Mouse (Mus musculus) liver, postnatal 0 days (tissue): ENCODE data around the gene Vamp8.

Source experiments
- CTCF ChIP-seq: sonication (generic); IDR thresholded peaks from 2 replicates; pipeline ENCODE4 v1.5.1; 2016; ENCODE audit warnings: antibody characterized with exemption, low read depth
- EP300 ChIP-seq: IDR thresholded peaks from 2 replicates; pipeline ENCODE4 v1.6.1; 2016; ENCODE audit warnings: antibody characterized with exemption, low read depth, mild to moderate bottlenecking

DNA sequence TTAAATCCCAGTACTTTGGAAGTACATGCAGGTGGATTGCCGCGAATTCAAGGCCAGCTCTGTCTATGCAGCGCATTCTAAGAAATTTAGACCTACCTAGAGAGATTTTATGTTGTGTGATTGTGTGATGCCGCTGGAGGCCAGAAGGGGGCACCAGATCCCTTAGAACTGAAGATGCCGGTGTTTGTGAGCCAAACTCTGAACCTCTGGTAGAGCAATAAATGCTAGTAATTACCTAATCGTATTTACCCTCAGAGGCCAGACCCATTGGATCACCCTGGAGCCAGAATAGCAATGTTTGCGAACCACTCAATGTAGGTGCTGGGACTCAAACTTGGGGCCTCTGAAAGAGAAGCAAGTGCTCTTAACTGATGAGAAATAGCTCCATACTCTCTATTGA, 11.4 kb upstream of the Vamp8 start:
- peak; percentile 90 for TF ChIP-seq CTCF
- no peak for TF ChIP-seq EP300
